Mouse (Mus musculus): Measurements from ENCODE around the gene Prpf38b.
"Not testable (repeated sequence)": the region's sequence is repeated elsewhere in the genome, so short reads cannot be mapped to it uniquely, and the experiment has no call there.

Prpf38b gene

DNA sequence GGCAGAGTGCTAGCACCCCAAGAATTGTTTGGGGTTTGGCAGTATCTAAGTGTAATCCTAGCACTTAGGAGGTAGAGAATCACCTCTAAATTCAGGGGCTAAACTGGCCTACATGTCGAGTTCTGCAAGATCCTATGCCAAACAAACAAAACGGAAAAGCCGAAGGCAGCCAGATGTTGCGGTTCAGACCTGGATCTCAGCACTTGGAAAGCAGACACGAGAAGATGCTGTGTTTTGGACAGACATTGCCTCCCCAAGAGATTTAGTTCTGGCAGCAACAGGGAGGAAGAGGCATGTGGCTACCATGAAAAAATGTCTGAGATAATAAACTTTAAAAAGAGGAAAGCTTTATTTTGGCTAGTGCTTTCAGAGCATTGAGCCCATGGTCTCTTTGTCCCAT is 10.8 kb downstream of the Prpf38b start:
- no peak for DNase-seq (ENCODE audit: low read depth, low spot score)

DNA sequence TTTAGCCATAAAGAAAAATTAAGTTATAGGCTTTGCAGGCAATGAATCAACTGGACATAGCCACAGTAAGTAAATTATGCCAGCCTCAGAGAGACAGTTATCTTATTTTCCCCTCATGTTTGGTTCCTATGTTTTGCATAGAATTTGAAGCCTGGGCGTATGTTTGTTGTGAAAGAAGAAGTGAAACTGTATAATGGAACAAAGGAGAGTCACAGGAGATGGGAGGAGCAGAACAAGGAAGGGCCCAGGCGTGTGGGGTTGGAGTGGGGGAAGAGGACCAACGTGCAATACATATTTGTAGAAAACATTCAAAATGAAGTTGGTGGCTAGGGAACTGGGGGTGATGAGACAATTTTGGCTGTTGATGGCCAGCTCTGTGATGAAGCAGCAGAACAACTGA is 11.4 kb downstream of the Prpf38b start:
- no peak for DNase-seq (ENCODE audit: low read depth, low spot score)

DNA sequence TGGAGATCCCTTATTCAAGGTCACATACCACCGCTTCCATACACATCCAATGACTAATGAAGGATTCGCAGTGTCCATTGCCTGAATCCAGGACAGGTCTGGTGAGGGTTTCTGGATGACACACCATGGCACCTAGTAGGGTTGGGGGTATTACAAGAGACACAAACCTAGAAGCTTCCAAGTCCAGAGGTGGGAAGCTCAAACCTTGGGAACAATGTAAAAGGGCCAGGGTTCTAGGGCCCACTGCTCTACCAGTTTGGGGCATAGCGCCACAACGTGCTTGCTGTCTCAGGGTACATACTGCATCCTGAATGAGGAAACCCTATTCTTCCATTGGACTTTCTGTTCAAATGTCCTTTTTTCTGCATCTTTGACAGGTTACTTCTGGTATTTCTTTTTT is 12.9 kb downstream of the Prpf38b start:
- no peak for DNase-seq (ENCODE audit: low read depth, low spot score)

DNA sequence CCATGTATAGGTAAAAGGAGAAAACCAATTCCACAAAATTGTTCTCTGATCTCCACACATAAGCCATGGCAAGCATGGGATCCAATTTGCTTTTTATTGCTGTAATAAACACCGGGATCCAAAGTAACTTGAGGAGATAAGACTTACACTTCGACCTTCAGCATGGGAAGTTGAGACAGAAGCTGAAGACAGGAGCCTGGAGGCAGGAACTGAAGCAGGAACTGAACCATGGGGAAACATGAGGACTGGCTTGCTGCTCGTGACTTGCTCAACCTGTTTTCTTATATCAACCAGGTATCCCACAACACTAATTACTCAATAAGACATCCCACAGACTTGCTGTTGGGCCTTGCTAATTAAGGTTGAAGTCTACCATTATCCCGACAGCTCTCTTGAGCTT is 18.6 kb downstream of the Prpf38b start:
- DNase-seq (ENCODE audit: low read depth, low spot score) = no peak

DNA sequence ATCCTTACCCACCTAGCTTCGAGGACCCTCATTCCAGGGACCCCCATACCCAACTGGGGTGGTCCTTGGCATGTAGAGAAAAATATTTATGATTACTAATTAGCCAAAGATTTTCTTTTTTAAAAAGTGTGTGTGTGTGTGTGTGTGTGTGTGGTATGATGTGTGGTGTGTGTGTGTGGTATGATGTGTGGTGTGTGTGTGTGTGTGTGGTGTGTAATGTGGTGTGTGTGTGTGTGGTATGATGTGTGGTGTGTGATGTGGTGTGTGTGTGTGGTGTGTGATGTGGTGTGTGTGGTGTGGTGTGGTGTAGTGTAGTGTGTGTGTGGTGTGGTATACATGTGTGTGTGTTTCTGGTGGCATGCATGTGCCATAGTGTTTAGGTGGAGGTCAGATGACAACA is 19.4 kb downstream of the Prpf38b start:
- no peak for DNase-seq (ENCODE audit: low read depth, low spot score)

DNA sequence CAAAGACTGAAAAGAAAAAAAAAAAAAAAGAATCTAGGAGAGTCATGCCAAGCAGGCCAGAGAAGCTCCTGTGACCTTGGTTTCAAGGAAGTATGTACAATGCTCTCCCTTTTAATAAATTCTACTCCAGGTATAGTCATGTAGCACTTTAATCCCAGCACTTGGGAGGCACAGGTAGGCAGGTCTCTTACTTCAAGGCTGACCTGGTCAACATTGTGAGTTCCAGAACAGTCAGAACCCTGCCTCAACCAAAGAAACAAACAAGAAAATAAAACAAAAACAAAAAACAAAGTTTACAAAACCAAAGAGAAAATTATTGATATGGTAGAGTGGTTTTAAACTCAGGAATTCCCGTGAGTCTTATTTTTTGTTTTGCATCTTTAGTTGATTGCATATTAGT is 21.6 kb downstream of the Prpf38b start, which contains the start of gene Fndc7:
Fndc7 (minus strand) TSS at position 101 of the 400 bp plus-strand sequence.
- no peak for DNase-seq (ENCODE audit: low read depth, low spot score)

DNA sequence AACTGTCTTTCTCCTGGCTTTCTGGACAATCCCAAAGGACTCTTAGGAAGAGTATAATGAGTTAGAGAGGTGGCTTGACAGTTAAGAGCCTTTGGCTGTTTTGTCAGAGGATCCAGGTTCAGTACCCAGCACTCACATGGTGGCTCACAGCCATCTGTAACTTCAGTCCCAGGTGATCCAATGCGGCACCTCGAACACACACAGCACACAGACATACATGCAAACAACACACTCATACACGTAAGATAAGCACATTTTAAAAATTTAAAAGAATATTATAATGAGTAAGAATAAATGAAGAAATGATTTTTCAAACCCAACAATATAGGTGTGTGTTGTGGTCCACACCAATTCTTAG is 23.9 kb downstream of the Prpf38b start:
- DNase-seq (ENCODE audit: low read depth, low spot score) = no peak

DNA sequence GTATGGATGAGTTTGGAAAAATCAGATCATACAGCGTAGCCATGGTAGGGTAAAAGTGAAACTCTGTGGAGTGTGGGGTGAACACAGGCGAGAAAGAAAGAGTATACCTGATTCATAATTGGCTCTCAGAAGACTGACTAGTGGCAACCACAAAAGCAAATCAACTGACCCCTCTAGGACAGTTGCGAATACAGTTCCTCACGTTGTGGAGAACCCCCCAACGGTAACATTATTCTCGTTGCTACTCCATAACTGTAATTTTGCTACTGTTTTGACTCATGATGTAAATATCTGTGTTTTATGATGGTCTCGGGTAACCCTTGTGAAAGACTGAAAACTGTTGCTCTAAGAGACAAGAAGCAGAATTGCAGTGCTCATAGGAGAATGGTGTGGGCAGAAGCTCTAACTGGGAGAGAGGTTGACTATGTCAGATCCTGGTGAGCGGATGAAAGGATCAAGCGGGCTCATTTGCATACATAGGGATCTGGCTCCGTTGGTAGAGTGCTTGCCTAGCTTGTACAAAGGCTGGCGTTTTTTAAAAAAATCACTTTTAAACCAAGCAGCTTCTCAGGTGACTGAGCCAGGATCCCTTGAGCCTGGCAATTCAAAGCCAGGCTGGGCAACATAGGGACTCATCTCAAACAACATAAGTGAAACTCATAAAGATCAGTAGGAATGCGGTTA is 24.5 kb downstream of the Prpf38b start:
- DNase-seq (ENCODE audit: low read depth, low spot score) = no peak

DNA sequence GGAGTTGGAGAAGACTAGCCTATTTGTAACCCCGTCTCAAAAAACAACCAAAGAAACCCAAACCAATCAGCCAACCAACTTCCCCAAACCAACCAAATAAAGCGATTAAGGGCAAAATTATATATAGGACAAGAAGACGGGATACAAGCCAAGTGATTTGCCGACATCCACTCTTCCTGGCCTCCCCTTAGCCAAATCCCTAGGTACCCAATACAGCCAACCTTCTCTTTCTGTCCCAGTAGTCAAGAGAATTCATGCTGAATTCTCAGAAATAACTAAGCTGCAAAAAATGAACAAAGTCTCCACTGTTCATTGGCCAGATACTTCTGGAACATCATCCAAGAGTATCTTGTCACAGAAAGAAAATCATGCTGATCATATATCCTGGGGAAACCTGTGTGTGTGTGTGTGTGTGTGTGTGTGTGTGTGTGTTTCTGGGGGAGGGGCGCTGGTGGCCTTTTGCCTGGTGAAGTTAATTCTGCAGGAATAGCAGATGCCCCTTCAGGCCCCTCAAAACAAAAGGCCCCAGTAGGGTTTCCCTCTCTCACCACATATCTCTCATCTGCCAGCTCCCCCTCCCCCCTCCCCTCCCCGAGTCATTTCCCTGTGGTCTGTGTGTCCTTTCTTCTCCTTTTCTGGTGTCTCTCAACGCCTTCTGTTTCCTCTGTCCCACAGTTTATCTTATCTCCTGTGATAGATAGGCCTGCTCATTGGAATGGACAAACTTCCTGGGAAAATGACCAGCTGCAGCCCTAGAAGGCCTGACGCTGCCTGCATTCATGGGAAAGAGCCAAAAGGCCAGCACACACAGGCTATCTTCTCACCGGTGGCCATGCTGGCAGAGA is 25.6 kb downstream of the Prpf38b start:
- DNase-seq (ENCODE audit: low read depth, low spot score) = no peak

DNA sequence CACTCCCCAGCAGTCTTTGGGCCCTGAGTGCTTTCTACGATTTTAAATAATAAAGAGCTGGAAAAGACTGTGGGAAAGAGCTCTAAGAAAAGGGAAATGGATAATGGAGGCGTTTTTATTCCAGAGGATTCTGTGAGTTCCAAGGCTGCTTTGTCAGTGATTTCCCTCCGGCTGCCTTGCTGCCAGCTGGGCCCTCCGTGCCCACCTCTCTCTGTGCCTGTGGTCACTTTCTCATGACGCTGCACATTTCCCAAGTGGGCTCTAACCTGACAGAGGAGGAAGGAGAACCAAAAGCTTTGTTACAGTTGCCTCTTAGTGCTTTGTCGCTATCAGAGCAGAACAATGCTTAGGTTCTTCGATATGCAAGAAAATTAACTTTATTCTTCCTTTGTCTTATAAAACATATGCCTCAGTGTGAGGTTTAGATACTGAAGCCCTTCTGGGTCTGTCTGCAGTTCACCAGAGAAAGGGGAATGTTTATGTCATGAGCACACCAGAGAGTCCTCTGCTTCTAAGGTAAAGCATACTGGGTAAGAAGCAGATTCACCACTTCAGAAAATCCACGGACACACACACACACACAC is 26.7 kb downstream of the Prpf38b start:
- no peak for DNase-seq (ENCODE audit: low read depth, low spot score)

DNA sequence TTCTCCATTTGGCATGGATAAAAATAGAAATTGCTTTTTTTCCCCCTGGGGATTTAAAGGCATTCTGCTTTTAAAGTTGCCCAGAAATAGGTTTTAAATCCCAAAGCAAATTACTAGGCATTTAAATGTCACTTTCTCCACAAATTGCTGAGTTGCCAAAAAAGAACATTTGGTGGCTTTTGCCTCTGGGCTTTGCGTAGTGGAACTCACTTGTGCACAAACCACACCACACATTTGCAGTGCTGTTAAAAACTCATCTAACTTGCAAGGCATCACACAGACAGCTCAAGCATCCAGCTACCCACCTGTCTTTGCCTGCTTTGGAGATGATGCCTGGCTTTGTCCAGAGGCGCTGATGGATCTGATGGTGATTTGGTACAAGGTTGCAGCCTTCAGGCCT is 28.5 kb downstream of the Prpf38b start:
- DNase-seq (ENCODE audit: low read depth, low spot score) = no peak

DNA sequence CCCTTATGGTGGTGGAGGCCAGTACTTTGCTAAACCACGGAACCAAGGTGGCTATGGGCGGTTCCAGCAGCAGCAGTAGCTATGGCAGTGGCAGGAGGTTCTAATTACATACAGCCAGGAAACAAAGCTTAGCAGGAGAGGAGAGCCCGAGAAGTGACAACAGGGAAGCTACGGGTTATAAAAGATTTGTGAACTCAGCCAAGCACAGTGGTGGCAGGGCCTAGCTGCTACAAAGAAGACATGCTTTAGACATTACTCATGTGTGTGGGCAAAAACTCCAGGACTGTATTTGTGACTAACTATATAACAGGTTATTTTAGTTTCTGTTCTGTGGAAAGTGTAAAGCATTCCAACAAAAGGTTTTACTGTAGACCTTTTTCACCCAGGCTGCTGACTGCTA is 29.7 kb downstream of the Prpf38b start:
- DNase-seq (ENCODE audit: low read depth, low spot score) = not testable (repeated sequence)

DNA sequence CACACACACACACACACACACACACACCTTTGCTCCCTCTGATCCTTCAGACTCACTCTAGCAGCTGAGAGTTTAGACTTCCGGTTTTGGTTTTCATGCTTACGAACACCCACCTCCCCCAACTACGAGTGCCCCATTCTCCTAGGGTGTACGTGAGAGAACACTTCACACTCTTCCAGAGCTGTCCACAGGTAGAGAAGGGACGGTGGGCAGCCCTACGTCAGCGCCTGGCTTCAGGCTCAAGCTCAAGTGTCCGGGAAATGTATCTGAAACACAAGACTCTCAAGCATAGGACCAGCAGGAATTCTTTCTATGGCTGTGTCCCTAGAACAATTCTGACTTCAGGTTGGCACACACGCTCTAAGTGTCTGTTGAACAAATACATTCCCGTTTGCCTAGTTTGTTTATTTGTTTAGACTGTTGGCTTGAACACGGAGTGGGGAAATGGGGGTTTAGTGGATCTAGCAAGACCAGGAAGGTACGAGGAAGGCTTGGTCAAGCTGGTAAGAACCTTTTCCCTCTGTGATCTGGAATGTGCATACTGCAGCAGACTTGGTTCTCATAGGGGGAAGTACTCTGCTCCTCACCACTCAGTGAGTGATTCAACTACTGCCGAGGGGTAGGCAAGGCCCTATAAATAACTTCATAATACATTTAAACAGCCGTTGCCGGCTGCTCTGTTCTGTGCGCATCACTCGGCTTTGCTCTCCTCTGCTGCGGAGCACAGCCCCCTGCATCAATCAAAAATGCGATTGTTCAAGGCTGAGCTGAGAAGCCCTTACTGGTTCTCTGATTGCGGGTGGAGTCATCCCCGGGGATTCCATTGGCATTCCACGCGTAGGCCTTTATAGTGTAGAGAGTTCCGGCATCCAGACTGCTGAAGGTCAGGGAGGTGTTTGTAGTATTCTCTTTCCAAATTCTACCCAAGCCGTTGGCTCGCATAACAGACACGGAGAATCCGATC is 30.7 kb downstream of the Prpf38b start:
- peak; percentile 94 for DNase-seq (ENCODE audit: low read depth, low spot score)

DNA sequence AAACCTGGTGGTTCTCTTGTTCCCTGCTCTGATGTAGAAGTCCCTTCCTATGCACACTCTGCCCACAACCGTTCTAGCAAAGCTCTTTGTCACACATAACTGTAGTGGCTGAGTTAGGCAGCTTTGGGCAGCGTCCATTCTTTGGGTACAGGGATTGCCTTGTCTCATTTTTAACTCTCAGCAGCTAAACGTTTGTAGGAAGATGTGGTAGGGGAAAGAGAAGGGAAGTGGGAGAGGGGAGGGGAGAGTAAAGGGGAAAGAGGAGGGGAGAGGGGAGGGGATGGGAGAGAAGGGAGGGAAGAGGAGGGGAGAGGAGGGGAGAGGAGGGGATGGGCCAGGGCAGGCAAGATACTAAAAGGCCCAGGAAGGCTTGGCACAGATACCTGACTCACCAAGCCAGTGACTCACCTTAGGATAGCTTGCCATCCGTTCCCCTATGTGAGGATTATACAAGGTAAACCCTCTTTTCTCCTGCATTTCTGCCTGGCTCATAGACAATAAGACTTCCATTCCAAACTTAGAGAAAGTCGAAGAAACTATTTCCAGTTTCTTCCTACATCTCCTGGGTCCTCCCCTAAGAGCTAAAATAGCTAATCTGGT is 31.6 kb downstream of the Prpf38b start:
- DNase-seq (ENCODE audit: low read depth, low spot score) = no peak

DNA sequence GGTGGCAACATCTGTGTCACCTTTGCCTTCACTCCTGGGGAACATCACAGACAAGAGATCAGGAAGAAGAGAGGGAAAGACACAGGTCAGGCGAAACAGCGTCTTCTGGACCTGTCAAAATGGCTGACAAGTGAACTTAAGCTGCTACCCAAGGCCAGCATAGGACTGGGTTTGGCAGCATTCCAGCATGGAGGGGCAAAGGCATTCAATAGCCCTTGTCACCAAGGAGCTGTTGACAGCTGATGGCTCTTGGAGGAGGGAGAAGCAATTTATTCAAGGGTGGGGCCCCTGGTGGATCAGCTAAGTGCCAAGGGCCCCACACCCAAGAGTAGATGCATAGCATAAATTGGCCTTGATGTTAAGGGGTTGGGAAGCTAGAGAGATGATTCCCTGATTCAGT is 32.4 kb downstream of the Prpf38b start:
- DNase-seq (ENCODE audit: low read depth, low spot score) = peak; percentile 81

DNA sequence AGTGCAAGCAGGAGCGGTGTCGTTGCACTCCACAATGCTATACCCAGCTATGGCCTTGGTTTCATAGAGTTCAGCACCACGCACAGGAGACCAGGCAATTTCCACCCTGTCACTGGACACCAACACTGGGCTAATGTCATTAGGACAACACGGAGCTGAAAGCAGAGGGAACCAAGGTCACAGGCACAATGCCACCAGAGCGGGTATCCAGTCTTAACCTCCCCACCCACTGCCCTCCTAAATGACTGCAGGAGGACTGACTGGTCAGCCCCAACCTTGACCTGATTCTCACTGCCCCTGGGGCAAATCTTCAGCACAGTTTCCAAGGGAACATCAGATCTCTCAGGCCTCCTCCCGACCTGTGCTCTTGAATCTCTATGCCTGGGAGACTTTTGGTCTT is 40.9 kb downstream of the Prpf38b start:
- no peak for DNase-seq (ENCODE audit: low read depth, low spot score)

DNA sequence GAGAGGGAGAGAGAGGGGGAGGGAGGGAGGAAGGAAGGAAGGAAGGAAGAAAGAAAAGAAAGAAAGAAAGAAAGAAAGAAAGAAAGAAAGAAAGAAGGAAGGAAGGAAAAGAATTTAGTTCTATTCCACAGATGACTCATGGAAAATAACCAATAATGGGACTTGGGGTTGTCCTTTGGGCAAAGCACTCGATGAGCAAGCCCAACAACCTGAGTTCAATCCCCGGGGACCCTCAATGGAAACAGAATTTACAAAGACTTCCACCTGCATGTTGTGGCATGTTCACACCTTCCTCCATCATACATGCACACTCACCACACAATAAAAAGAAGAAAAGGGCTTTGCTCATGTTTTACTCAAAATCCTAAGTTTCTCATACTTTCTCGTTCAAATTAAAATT is 44.1 kb downstream of the Prpf38b start:
- no peak for DNase-seq (ENCODE audit: low read depth, low spot score)

DNA sequence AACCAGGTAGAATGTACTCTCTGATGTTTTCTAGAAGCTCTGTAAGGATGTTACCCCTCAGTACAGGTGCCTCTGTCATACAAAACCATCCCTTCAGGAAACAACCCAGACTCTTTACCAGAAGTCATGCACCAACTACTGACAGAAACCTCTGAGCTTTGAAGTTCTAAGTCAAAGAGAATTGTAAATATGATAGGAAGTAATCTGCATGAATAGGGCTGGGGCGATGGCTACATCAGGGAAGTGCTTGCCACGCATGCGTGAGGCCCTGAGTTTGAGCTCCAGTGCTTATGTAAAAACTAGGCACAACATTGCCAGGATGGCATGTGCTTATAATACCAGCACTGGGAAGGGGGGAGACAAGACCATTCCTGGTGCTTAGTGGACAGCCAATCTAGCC is 45.9 kb downstream of the Prpf38b start:
- DNase-seq (ENCODE audit: low read depth, low spot score) = no peak

DNA sequence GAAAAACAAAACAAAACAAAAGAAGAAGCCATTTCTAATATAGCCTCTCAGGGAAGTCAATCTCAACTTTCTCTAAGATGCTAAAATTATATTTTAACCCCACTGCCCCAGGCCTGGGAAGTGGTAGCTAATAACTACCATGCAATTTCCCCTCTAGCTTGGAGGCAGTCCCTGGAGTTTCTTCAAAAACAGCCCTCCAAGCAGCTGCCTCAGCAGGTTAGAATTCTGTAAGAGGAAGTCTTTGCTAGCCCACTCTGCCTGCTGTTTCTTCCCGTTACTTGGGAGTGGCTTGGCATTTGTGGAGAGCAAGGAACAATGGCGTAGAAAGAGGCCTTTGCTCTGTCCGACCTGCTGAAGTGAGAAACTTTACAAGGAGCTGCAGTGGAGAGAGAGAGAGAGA is 46.4 kb downstream of the Prpf38b start:
- DNase-seq (ENCODE audit: low read depth, low spot score) = peak; percentile 25

DNA sequence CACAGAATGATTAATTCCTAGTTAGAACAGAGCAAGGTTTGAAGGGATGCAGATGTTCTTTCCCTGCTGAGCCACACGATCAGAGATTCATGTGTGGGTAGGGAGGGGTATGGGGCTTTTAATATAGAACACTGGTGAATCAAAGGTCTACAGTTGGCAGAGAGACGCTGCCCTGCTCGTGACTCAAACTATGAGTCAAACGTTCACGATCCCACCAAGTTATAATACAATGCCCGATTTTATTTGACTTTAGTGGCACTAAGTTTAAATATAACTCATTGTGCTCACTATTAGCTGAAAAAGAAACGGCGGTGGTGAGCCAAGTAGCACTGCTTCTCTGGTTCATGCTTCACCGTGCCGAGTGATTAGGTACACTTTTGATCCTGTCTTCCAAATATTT is 48.4 kb downstream of the Prpf38b start:
- DNase-seq (ENCODE audit: low read depth, low spot score) = no peak

DNA sequence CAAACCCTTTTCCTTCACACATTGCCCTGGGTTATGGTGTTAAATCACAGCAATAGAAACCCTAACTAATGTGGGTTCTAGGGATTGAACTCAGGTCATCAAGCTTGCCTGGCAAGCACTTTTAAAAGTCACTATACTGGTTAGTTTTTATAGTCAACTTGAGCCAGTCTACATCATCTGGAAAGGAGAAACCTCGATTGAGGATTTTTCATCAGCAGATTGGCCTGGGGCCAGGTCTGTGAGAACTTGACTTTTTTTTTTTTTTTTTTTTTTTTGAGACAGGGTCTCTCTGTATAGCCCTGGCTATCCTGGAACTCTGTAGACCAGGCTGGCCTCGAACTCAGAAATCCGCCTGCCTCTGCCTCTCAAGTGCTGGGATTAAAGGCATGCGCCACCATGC is 49.2 kb downstream of the Prpf38b start:
- DNase-seq (ENCODE audit: low read depth, low spot score) = not testable (repeated sequence)
